Comparison of ENCODE assay signal across 7 mouse cellular contexts in genomic region chr4:34560971-34561370, GRCm38 (mm10). TPM values are rescaled to one million over a fixed set of nuclear protein-coding genes. Genes with fewer than 3 reads are reported as not detected.
DNase-seq lines count a peak whose midpoint lies in the region; ATAC-seq and TF ChIP-seq lines count a peak whose summit lies in the region.

No protein-coding gene starts in this region.

- DNase-seq in layer of hippocampus, adult 2 months (ENCODE audit: low spot score in 2 of 2), result no peak
- DNase-seq in layer of hippocampus, adult 11-12 months (ENCODE audit: low spot score), result no peak
- DNase-seq in induced T-regulatory cell, adult 2 months (ENCODE audit: low read depth), result peak; percentile 78
- peak; percentile 73 for DNase-seq in lung, postnatal 36 days
- DNase-seq in thymus, postnatal 0 days (ENCODE audit: low spot score), result peak; percentile 77
- no peak for DNase-seq in heart, adult 11 months

- H3K4me3 ChIP-seq in layer of hippocampus, adult 2 months, result no peak overlapping the region

- no peak overlapping the region for H3K27ac ChIP-seq in layer of hippocampus, adult 2 months

- ATAC-seq in activated CD4-positive, CD25-positive, alpha-beta regulatory T cell, adult 4 months, result peak; percentile 86

- peak; percentile 65 for TF ChIP-seq CTCF in layer of hippocampus, adult 2 months (conservative IDR thresholded peaks at IDR 0.05)

RNA-seq across cellular contexts. Expression of gene Akirin2, which starts 10.2 kb away (rescaled TPM):
- total RNA-seq in layer of hippocampus, adult 2 months (2021), result 100 to 1,000 TPM in 1 of 2 experiments, 10 to 100 TPM in 1; 96.0 to 103 TPM
- 10 to 100 TPM in 1 of 2 experiments, 1 to 10 TPM in 1; 8.5 to 10.4 TPM for polyA plus RNA-seq in activated CD4-positive, CD25-positive, alpha-beta regulatory T cell, adult 4 months (2017; shearing (Covaris generic))
- 53.5 and 67.2 TPM in 2 replicates for polyA plus RNA-seq in thymus, postnatal 0 days (2015; fragmentation: Nextera tagmentation; extraction: Ambion mirVana)

RNA-seq across cellular contexts. Expression of gene Orc3, which starts 53.8 kb away (rescaled TPM):
- 10 to 100 TPM; 59.1 to 64.4 TPM for total RNA-seq in layer of hippocampus, adult 2 months (2021)
- 100 to 1,000 TPM in 1 of 2 experiments, 10 to 100 TPM in 1; 95.7 to 107 TPM for polyA plus RNA-seq in activated CD4-positive, CD25-positive, alpha-beta regulatory T cell, adult 4 months (2017; shearing (Covaris generic))
- polyA plus RNA-seq in thymus, postnatal 0 days (2015; fragmentation: Nextera tagmentation; extraction: Ambion mirVana), result 91.6 and 93.2 TPM in 2 replicates

RNA-seq across cellular contexts. Expression of gene Rars2, which starts 53.8 kb away (rescaled TPM):
- 10 to 100 TPM; 24.2 to 28.5 TPM for total RNA-seq in layer of hippocampus, adult 2 months (2021)
- polyA plus RNA-seq in activated CD4-positive, CD25-positive, alpha-beta regulatory T cell, adult 4 months (2017; shearing (Covaris generic)), result 10 to 100 TPM; 41.4 to 45.1 TPM
- 51.5 and 52.9 TPM in 2 replicates for polyA plus RNA-seq in thymus, postnatal 0 days (2015; fragmentation: Nextera tagmentation; extraction: Ambion mirVana)

Comparison
In these comparisons a context has a peak if more than half of its experiments do, and no peak if none do; other contexts are left out.
1. DNase-seq: peak in induced T-regulatory cell, adult 2 months (single experiment), lung, postnatal 36 days (single experiment) and thymus, postnatal 0 days (single experiment); none in layer of hippocampus, adult 2 months (0 of 2), layer of hippocampus, adult 11-12 months (single experiment) and heart, adult 11 months (single experiment).